Mouse (Mus musculus) stomach, embryonic 15.5 days (tissue): Measurements from ENCODE around the gene Nxn. TPM values are rescaled to one million over a fixed set of nuclear protein-coding genes. Genes with fewer than 3 reads are reported as not detected.

ENCODE experiments used
- ATAC-seq: fragments of 200-750 bp; cut with Nextera tagmentation; 2 replicates; pipeline ENCODE4 v1.8.0; 2017; ENCODE audit warnings: low read depth, moderate number of reproducible peaks, moderate TSS enrichment; ENCODE audit not compliant: insufficient read depth, low FRiP score
- H3K27ac ChIP-seq: fragments of 300-500 bp; sonication (generic); 2 replicates; pipeline ENCODE4 v1.5.1; 2015; ENCODE audit warnings: mild to moderate bottlenecking, inconsistent platforms
- H3K27me3 ChIP-seq: fragments of 300-500 bp; sonication (generic); replicated peaks from 2 replicates; pipeline ENCODE4 v1.6.1; 2015; ENCODE audit warnings: inconsistent platforms
- H3K36me3 ChIP-seq: fragments of 300-500 bp; sonication (generic); 2 replicates; pipeline ENCODE4 v1.6.1; 2015; ENCODE audit warnings: inconsistent platforms
- H3K4me1 ChIP-seq: fragments of 300-500 bp; sonication (generic); 2 replicates; pipeline ENCODE4 v1.6.1; 2015; ENCODE audit warnings: inconsistent platforms
- H3K4me2 ChIP-seq: fragments of 300-500 bp; sonication (generic); 2 replicates; pipeline ENCODE4 v1.6.1; 2015; ENCODE audit warnings: mild to moderate bottlenecking, inconsistent platforms
- H3K4me3 ChIP-seq: fragments of 300-500 bp; sonication (generic); replicated peaks from 2 replicates; pipeline ENCODE4 v1.5.1; 2015; ENCODE audit warnings: inconsistent platforms
- H3K9ac ChIP-seq: fragments of 300-500 bp; sonication (generic); 2 replicates; pipeline ENCODE4 v1.6.1; 2015; ENCODE audit warnings: inconsistent platforms
- H3K9me3 ChIP-seq: fragments of 300-500 bp; sonication (generic); 2 replicates; pipeline ENCODE4 v1.6.1; 2016; ENCODE audit warnings: inconsistent platforms
- WGBS: fragments of 180-500 bp; shearing (Covaris S2); methylation state at CpG from one replicate; pipeline ENCODE4 v1.1.7; 2015; 5-methylcytosine and 5-hydroxymethylcytosine counted together
- polyA plus RNA-seq: library from polyadenylated mRNA; unstranded; fragments of >200 nt; fragmentation: Nextera tagmentation; extraction: Ambion mirVana; gene quantifications from 2 replicates; pipeline ENCODE4 v1.2.1, GENCODE M21; 2015

The Nxn gene
- polyA plus RNA-seq, 1 experiment from 2014 or later = 35.1 TPM

GRCm38 (mm10) chr11:76360255-76360654 lies 38.7 kb downstream of the Nxn start:
- no peak overlapping the region for H3K27ac ChIP-seq
- H3K9me3 ChIP-seq = no peaks in the 10 kb centered on the region
- H3K4me3 ChIP-seq = no peak overlapping the region
- peaks cover 38% of the 10 kb centered on the region for H3K4me1 ChIP-seq
- no peaks in the 10 kb centered on the region for H3K36me3 ChIP-seq
- WGBS = 87% methylated on average over 6 of the region's 6 CpGs
- H3K27me3 ChIP-seq = no peaks in the 10 kb centered on the region
- no peak overlapping the region for H3K4me2 ChIP-seq
- no peak overlapping the region for H3K9ac ChIP-seq
- no peak for ATAC-seq

- Histone ChIP-seq H3K36me3 (no peaks in the 10 kb centered on the region), H3K4me1 (peaks cover 35% of the 10 kb centered on the region), H3K4me2 (no peak overlapping the region), H3K9ac (no peak overlapping the region), H3K9me3 (no peaks in the 10 kb centered on the region), H3K27ac (peak overlapping the region; percentile 14), H3K27me3 (no peaks in the 10 kb centered on the region), H3K4me3 (no peak overlapping the region)
- 30% methylated on average over 14 of the region's 14 CpGs for WGBS
- no peak for ATAC-seq
Observed at GRCm38 (mm10) chr11:76358628-76359320, 40.2 kb downstream of the Nxn start.

- Histone ChIP-seq H3K4me1 (peaks cover 29% of the 10 kb centered on the region), H3K27ac (no peak overlapping the region), H3K9me3 (no peaks in the 10 kb centered on the region), H3K4me2 (no peak overlapping the region), H3K4me3 (no peak overlapping the region), H3K27me3 (no peaks in the 10 kb centered on the region), H3K9ac (no peak overlapping the region), H3K36me3 (no peaks in the 10 kb centered on the region)
- ATAC-seq = no peak
- 73% methylated on average over 12 of the region's 12 CpGs for WGBS
Observed at GRCm38 (mm10) chr11:76357464-76357863, 41.5 kb downstream of the Nxn start.

- Histone ChIP-seq H3K4me2 (no peak overlapping the region), H3K9ac (no peak overlapping the region), H3K27me3 (no peaks in the 10 kb centered on the region), H3K4me3 (no peak overlapping the region), H3K36me3 (no peaks in the 10 kb centered on the region), H3K4me1 (peaks cover 42% of the 10 kb centered on the region), H3K9me3 (no peaks in the 10 kb centered on the region), H3K27ac (no peak overlapping the region)
- 83% methylated on average over 11 of the region's 11 CpGs for WGBS
- no peak for ATAC-seq
Observed at GRCm38 (mm10) chr11:76356091-76356490, 42.8 kb downstream of the Nxn start.

GRCm38 (mm10) chr11:76355425-76355824 lies 43.5 kb downstream of the Nxn start:
- Histone ChIP-seq H3K27me3 (no peaks in the 10 kb centered on the region), H3K36me3 (no peaks in the 10 kb centered on the region), H3K9me3 (no peaks in the 10 kb centered on the region), H3K9ac (no peak overlapping the region), H3K4me2 (no peak overlapping the region), H3K27ac (no peak overlapping the region), H3K4me3 (no peak overlapping the region), H3K4me1 (peaks cover 49% of the 10 kb centered on the region)
- WGBS = 63% methylated on average over 6 of the region's 6 CpGs
- ATAC-seq = no peak

- H3K4me1 ChIP-seq = peaks cover 46% of the 10 kb centered on the region
- 68% methylated on average over 16 of the region's 16 CpGs for WGBS
- ATAC-seq = no peak
- H3K36me3 ChIP-seq = no peaks in the 10 kb centered on the region
- H3K4me3 ChIP-seq = no peak overlapping the region
- no peaks in the 10 kb centered on the region for H3K9me3 ChIP-seq
- H3K27me3 ChIP-seq = no peaks in the 10 kb centered on the region
- no peak overlapping the region for H3K9ac ChIP-seq
- peak overlapping the region; percentile 36 for H3K27ac ChIP-seq
- H3K4me2 ChIP-seq = no peak overlapping the region
Observed at GRCm38 (mm10) chr11:76352861-76353558, 45.9 kb downstream of the Nxn start.

- Histone ChIP-seq H3K27ac (no peak overlapping the region), H3K4me3 (no peak overlapping the region), H3K4me2 (no peak overlapping the region), H3K27me3 (no peaks in the 10 kb centered on the region), H3K36me3 (no peaks in the 10 kb centered on the region), H3K9me3 (no peaks in the 10 kb centered on the region), H3K9ac (no peak overlapping the region), H3K4me1 (peaks cover 37% of the 10 kb centered on the region)
- no peak for ATAC-seq
- WGBS = 29% methylated on average over 3 of the region's 3 CpGs
Observed at GRCm38 (mm10) chr11:76351624-76352011, 47.3 kb downstream of the Nxn start.

- H3K36me3 ChIP-seq = no peaks in the 10 kb centered on the region
- no peak overlapping the region for H3K27ac ChIP-seq
- 43% methylated on average over 10 of the region's 10 CpGs for WGBS
- H3K4me3 ChIP-seq = no peak overlapping the region
- H3K4me1 ChIP-seq = peaks cover 37% of the 10 kb centered on the region
- no peak overlapping the region for H3K4me2 ChIP-seq
- no peaks in the 10 kb centered on the region for H3K9me3 ChIP-seq
- no peaks in the 10 kb centered on the region for H3K27me3 ChIP-seq
- no peak overlapping the region for H3K9ac ChIP-seq
- no peak for ATAC-seq
Observed at GRCm38 (mm10) chr11:76350931-76351623, 47.9 kb downstream of the Nxn start.

GRCm38 (mm10) chr11:76349833-76350232 lies 49.1 kb downstream of the Nxn start:
- H3K36me3 ChIP-seq = no peaks in the 10 kb centered on the region
- H3K9ac ChIP-seq = no peak overlapping the region
- peaks cover 33% of the 10 kb centered on the region for H3K4me1 ChIP-seq
- no peaks in the 10 kb centered on the region for H3K9me3 ChIP-seq
- ATAC-seq = no peak
- 66% methylated on average over 5 of the region's 5 CpGs for WGBS
- H3K27me3 ChIP-seq = no peaks in the 10 kb centered on the region
- H3K4me2 ChIP-seq = no peak overlapping the region
- no peak overlapping the region for H3K4me3 ChIP-seq
- no peak overlapping the region for H3K27ac ChIP-seq

- 69% methylated on average over 4 of the region's 4 CpGs for WGBS
- Histone ChIP-seq H3K4me1 (peaks cover 40% of the 10 kb centered on the region), H3K36me3 (no peaks in the 10 kb centered on the region), H3K9me3 (no peaks in the 10 kb centered on the region), H3K27me3 (no peaks in the 10 kb centered on the region), H3K4me3 (no peak overlapping the region), H3K27ac (no peak overlapping the region), H3K9ac (no peak overlapping the region), H3K4me2 (no peak overlapping the region)
- no peak for ATAC-seq
Observed at GRCm38 (mm10) chr11:76347589-76347988, 51.4 kb downstream of the Nxn start.

GRCm38 (mm10) chr11:76343031-76343430 lies 55.9 kb downstream of the Nxn start:
- Histone ChIP-seq H3K27ac (peak overlapping the region; percentile 21; the same call in 1 of the 2 replicates), H3K9ac (no peak overlapping the region), H3K27me3 (no peaks in the 10 kb centered on the region), H3K4me1 (peaks cover 26% of the 10 kb centered on the region; the same call in 1 of the 2 replicates), H3K4me3 (no peak overlapping the region), H3K4me2 (no peak overlapping the region), H3K9me3 (no peaks in the 10 kb centered on the region), H3K36me3 (no peaks in the 10 kb centered on the region)
- 61% methylated on average over 9 of the region's 9 CpGs for WGBS
- ATAC-seq = no peak
